Mouse (Mus musculus): ENCODE data around the gene Rasgrf1.

The Rasgrf1 gene

DNA sequence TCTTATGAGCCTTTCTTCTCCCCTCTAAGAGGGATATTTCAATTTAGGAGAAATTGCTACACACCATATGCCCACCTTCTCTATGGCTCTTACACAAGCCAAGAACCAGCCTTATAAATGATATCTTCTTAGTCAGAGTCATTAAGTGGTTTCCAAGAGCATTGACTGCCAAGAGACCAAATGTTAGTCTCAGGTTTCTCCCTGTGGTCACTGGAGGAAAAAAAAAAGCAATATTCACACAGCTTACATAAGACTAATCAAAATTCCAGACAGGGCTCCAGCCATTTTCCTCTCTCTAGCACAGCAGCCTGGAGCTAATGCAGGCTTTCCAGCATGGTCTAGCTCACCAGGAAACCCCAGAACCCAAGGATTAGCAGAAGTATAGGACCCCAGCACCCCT is 3.1 kb upstream of the Rasgrf1 start:
- CTCF ChIA-PET = interaction anchor here (0.5 kb wide), 1 partner anchor 125 kb away, joined by 12 read pairs; no protein-coding TSS in a partner anchor

- CTCF ChIA-PET = interaction anchor here (0.9 kb wide), 1 partner anchor 218 kb away, joined by 3 read pairs; no protein-coding TSS in a partner anchor
Measured at GRCm38 (mm10) chr9:89907941-89908340, 1.8 kb upstream of the Rasgrf1 start.

- CTCF ChIA-PET = interaction anchor here (0.9 kb wide), 2 partner anchors 78 to 218 kb away, joined by 3 read pairs; no protein-coding TSS in a partner anchor
Measured at GRCm38 (mm10) chr9:89908601-89909000, 1.1 kb upstream of the Rasgrf1 start.

GRCm38 (mm10) chr9:89910011-89910400 is 298 bp downstream of the Rasgrf1 start:
- CTCF ChIA-PET = interaction anchor here (1.2 kb wide), 1 partner anchor 59 kb away, joined by 3 read pairs; no protein-coding TSS in a partner anchor

GRCm38 (mm10) chr9:89910741-89911444 is 1.2 kb downstream of the Rasgrf1 start:
- CTCF ChIA-PET = no interaction called here

DNA sequence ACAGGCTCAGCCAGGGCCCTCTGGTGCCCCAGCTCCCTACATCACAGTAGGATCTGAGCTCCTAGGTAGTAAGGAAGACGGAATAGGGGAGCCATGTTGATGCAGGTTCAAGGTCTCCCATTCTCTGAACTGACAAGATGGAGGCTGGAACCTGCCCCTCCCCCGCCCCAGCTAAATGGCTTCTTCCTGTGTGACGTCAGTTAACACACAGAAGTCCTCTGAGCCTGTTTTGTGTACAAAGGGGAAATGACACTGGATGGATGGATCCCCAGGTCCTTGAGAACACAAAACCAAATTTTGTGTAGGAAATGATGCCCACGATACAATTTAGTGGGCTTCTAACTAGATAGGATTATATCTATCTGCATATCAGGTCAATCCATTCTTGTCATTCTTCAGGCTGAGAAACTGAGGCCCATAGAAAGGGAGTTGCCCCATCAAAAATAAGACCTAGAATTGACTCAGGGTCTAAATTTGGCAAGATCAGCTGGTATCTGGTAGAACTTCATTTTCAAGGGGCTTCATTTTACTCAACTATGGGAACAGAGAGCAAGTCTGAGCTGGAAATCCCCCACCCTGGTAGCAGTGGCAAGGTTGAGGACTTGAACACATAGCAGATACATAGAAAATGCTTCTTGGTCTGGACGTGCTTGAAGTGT is 2.3 kb downstream of the Rasgrf1 start:
- CTCF ChIA-PET = no interaction called here

DNA sequence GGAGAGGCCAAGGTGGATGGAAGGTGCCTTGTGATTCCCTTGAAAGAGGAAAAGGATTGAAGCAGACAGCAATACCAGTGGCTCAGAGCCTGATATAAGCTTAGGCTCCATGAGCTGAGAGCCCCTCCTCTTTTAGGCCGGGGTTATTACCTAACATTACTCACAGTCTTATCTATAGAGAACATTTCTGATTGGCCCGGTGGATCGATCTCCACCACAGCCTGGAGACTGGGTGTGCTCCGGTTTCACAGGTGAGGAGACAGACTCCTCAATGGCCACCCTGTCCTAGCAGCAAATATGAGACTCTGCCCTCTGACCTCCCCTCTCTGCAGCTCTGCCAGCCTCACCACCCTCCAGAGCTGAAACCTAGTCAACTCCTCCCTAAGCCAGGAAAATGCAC is 3.4 kb downstream of the Rasgrf1 start:
- CTCF ChIA-PET = no interaction called here

- CTCF ChIA-PET = no interaction called here
Measured at GRCm38 (mm10) chr9:89916471-89916870, 6.8 kb downstream of the Rasgrf1 start.

- CTCF ChIA-PET = interaction anchor here (0.6 kb wide), 1 partner anchor 127 kb away, joined by 3 read pairs; no protein-coding TSS in a partner anchor
Measured at GRCm38 (mm10) chr9:89917431-89917830, 7.7 kb downstream of the Rasgrf1 start.

- CTCF ChIA-PET = no interaction called here
Measured at GRCm38 (mm10) chr9:89918832-89919231, 9.1 kb downstream of the Rasgrf1 start.

DNA sequence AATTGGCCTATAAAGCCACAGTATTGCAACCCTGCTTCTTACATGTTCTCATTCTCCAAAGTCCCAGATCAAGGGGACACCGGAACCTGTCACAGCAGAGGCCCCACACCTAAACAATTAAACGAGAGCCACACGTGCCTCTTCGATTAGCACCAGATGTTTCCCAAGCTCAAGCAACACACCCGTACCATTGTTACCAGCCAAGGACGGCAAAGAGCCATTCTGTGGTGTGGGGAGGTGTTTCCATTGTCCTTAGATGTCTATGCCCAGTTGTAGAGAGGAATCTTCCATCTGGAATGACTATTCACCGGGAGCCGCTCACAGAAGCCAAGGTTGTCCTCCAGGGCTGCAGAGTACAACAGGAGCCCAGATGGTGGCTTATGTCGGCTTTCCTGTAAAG is 11.4 kb downstream of the Rasgrf1 start:
- CTCF ChIA-PET = no interaction called here

- CTCF ChIA-PET = interaction anchor here (0.6 kb wide), 1 partner anchor 17 kb away, joined by 3 read pairs; no protein-coding TSS in a partner anchor
Measured at GRCm38 (mm10) chr9:89922666-89923065, 13.0 kb downstream of the Rasgrf1 start.

GRCm38 (mm10) chr9:89924836-89925235 is 15.1 kb downstream of the Rasgrf1 start:
- CTCF ChIA-PET = no interaction called here

GRCm38 (mm10) chr9:89928497-89928896 is 18.8 kb downstream of the Rasgrf1 start:
- CTCF ChIA-PET = no interaction called here

- CTCF ChIA-PET = no interaction called here
Measured at GRCm38 (mm10) chr9:89940428-89940827, 30.7 kb downstream of the Rasgrf1 start.

DNA sequence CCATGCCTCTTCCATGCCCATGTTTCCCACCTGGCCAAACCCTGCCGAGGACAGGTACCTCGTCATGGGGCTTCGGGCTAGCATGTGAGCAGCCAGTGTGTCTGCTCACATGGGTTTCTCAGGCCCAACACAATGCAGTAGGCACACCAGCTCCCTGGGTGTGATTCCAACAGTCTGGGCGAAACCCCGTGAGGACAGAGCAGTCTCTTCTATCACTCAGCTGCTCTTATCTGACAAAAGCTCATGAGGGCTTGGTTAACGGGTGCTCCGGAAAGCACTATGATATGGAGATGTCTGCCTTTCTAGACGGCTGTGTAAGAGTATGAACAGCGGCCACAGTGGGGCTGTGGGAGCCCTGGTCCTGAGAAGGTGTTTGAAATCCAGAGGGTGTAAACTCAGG is 37.1 kb downstream of the Rasgrf1 start:
- CTCF ChIA-PET = no interaction called here

GRCm38 (mm10) chr9:89948602-89949001 is 38.9 kb downstream of the Rasgrf1 start:
- CTCF ChIA-PET = no interaction called here

DNA sequence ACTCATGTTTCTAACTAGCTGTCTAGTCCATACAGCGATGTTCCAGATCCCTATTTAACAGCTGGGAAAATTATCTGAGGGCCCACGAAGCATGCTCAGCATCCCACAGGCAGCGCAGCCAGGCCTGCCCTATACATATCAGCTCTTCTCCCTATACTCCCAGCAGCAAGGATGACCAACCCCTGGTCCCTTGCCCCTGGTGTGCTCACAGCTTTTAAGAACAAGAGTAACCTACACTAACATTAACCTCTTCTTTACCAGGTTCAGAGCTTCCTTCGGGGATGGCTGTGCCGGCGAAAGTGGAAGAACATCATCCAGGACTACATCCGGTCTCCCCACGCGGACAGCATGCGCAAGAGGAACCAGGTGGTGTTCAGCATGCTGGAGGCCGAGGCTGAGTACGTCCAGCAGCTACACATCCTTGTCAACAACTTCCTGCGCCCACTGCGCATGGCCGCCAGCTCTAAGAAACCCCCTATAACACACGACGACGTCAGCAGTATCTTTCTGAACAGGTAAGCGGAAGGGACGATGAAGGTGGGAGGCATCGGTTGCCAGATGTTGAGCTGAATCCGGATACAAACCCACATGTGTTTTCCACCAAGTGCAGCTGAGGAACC is 44.0 kb downstream of the Rasgrf1 start:
- CTCF ChIA-PET = no interaction called here

DNA sequence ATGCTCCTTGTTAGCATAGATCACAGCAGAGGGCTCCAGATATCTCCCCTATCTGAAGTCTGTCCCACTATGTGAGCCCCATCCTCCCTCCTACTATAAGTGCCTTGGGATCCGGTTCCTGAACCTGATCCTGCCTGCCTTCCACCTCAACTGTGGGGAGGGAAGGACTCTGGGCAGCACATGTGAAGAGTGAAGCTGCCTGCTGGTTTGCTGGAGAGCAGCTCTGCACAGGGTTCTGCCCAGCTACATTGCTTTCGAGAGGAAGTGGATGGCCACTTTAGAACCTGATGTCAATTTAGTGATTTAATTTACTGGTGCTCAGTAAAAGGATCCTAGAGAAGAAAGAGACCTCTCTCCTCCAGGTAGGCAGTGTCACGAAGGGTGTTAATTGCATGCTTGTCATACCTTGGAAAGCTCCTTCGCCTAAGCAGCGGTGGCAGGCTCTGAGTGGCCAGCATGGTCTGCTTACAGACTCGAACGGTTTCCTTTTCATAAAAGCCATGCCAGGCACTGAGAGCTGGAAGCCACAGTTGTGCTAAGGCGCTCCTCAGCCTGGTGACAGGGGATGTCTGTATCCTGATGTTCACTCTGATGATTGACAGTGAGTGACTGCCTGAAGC is 45.3 kb downstream of the Rasgrf1 start:
- CTCF ChIA-PET = no interaction called here

DNA sequence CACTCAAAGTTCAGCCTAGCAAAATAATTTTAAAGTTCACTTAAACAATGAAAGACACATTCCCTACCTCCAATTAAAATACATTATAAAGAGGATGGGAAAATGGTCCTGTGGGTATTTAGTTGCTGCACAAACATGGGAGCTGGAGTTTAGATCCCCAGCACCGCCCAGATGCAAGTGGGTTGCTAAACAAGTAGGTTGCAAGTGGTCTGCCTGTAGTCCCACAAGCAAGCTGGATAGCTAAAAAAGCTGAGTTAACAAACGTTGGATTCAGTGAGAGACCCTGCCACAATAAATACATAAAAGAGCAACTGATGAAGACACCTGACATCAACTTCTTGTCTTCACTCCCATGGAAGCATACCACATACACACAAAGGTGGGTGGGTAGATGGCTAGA is 49.3 kb downstream of the Rasgrf1 start:
- CTCF ChIA-PET = no interaction called here

DNA sequence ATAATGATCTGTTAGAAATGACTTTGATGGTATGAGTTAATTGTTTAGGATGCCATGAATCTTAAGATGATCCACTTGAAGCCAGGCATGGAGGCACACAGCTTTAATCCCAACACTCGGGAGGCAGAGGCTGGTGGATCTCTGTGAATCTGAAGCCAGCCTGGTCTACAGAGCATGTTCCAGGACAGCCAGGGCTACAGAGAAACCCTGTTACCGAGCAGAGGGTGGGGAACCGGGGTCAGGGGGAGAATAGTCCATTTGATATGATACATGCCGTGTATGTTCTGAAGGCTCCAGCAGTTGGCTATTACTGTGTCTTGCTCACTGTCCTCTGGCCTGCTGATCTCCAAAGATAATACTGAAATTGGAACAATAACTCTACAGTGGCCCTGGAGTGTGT is 54.4 kb downstream of the Rasgrf1 start:
- CTCF ChIA-PET = interaction anchor here (0.5 kb wide), 1 partner anchor 815 kb away, joined by 3 read pairs; no protein-coding TSS in a partner anchor

DNA sequence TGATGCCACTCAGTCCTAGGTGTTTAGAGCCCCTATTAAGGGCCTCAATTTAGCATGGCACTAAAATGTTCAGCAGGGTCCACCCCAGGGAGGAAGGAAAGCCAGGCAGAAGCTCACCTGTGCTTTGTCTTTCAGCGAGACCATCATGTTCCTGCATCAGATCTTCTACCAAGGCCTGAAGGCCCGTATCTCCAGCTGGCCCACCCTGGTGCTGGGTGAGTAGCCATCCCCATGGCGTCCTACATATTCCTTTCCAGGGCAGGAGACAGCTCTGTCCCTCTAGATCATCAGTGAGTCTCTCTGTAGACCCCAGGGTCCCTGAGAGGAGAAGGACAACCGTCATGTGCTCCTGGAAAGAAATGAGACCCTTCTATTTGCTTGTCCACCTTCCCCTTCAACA is 58.0 kb downstream of the Rasgrf1 start:
- CTCF ChIA-PET = no interaction called here

Measured in spleen, embryonic (tissue).